Mouse (Mus musculus): Measurements from ENCODE around the gene Rdh19.

GRCm38 (mm10) chr10:127899783-127900182, 50.1 kb downstream of the Rdh19 start:
- no peak for TF ChIP-seq CTCF (IDR thresholded peaks at IDR 0.05; ENCODE audit: insufficient read depth, low read depth, low read length)
- TF ChIP-seq POLR2A (IDR thresholded peaks at IDR 0.05; ENCODE audit: insufficient read depth, low read depth, low read length) = no peak

Measured in olfactory bulb, adult 2 months (tissue).